Mouse (Mus musculus): ENCODE measurements around the gene Krtdap. TPM values are rescaled to one million over a fixed set of nuclear protein-coding genes. Genes with fewer than 3 reads are reported as not detected.
"Not testable (repeated sequence)": the region's sequence is repeated elsewhere in the genome, so short reads cannot be mapped to it uniquely, and the experiment has no call there.

Krtdap gene
- polyA plus RNA-seq, 1 experiment from 2014 or later, result 3.4 TPM

- no peak overlapping the region for H3K27ac ChIP-seq
- H3K4me2 ChIP-seq (ENCODE audit: low read length), result no peak overlapping the region
- H3K9ac ChIP-seq (ENCODE audit: low read depth, low read length), result no peak overlapping the region
- no peak overlapping the region for H3K4me3 ChIP-seq (replicated peaks; ENCODE audit: low read depth, low read length)
- DNase-seq (ENCODE audit: low spot score), result no peak
- H3K4me1 ChIP-seq (replicated peaks; ENCODE audit: insufficient read depth, low read length), result no peaks in the 10 kb centered on the region
- 90% methylated on average over 10 of the region's 10 CpGs for WGBS
- no peaks in the 10 kb centered on the region for H3K27me3 ChIP-seq (ENCODE audit: insufficient read depth, low read length)
- H3K9me3 ChIP-seq (replicated peaks; ENCODE audit: low read length), result no peaks in the 10 kb centered on the region
- ATAC-seq (replicated peaks; ENCODE audit: low FRiP score, low read depth), result no peak
- no peaks in the 10 kb centered on the region for H3K36me3 ChIP-seq (ENCODE audit: insufficient read depth, low read length)
- no peak for TF ChIP-seq CTCF (IDR thresholded peaks at IDR 0.05; ENCODE audit: low read depth)
Observed at GRCm38 (mm10) chr7:30826660-30827059, 39.0 kb downstream of the Krtdap start.

GRCm38 (mm10) chr7:30828871-30829270, 41.2 kb downstream of the Krtdap start:
- H3K9me3 ChIP-seq (replicated peaks; ENCODE audit: low read length); H3K27ac ChIP-seq; H3K4me1 ChIP-seq (replicated peaks; ENCODE audit: insufficient read depth, low read length); DNase-seq (ENCODE audit: low spot score); H3K27me3 ChIP-seq (ENCODE audit: insufficient read depth, low read length); H3K9ac ChIP-seq (ENCODE audit: low read depth, low read length); H3K4me3 ChIP-seq (replicated peaks; ENCODE audit: low read depth, low read length); ATAC-seq (replicated peaks; ENCODE audit: low FRiP score, low read depth); H3K36me3 ChIP-seq (ENCODE audit: insufficient read depth, low read length); H3K4me2 ChIP-seq (ENCODE audit: low read length): not testable (repeated sequence)

GRCm38 (mm10) chr7:30829428-30829827, 41.7 kb downstream of the Krtdap start:
- Histone ChIP-seq H3K9ac (ENCODE audit: low read depth, low read length) (no peak overlapping the region), H3K4me1 (replicated peaks; ENCODE audit: insufficient read depth, low read length) (no peaks in the 10 kb centered on the region), H3K36me3 (ENCODE audit: insufficient read depth, low read length) (no peaks in the 10 kb centered on the region), H3K4me2 (ENCODE audit: low read length) (no peak overlapping the region), H3K27me3 (ENCODE audit: insufficient read depth, low read length) (no peaks in the 10 kb centered on the region), H3K27ac (no peak overlapping the region), H3K4me3 (replicated peaks; ENCODE audit: low read depth, low read length) (no peak overlapping the region), H3K9me3 (replicated peaks; ENCODE audit: low read length) (no peaks in the 10 kb centered on the region)
- TF ChIP-seq CTCF (IDR thresholded peaks at IDR 0.05; ENCODE audit: low read depth), result no peak
- 69% methylated on average over 3 of the region's 3 CpGs for WGBS
- ATAC-seq (replicated peaks; ENCODE audit: low FRiP score, low read depth) (no peak), DNase-seq (ENCODE audit: low spot score) (no peak)

- no peak for TF ChIP-seq CTCF (IDR thresholded peaks at IDR 0.05; ENCODE audit: low read depth)
- H3K4me2 ChIP-seq (ENCODE audit: low read length), result no peak overlapping the region
- no peaks in the 10 kb centered on the region for H3K9me3 ChIP-seq (replicated peaks; ENCODE audit: low read length)
- no peak overlapping the region for H3K4me3 ChIP-seq (replicated peaks; ENCODE audit: low read depth, low read length)
- no peak overlapping the region for H3K27ac ChIP-seq
- H3K4me1 ChIP-seq (replicated peaks; ENCODE audit: insufficient read depth, low read length), result no peaks in the 10 kb centered on the region
- H3K27me3 ChIP-seq (ENCODE audit: insufficient read depth, low read length), result no peaks in the 10 kb centered on the region
- DNase-seq (ENCODE audit: low spot score) (no peak), ATAC-seq (replicated peaks; ENCODE audit: low FRiP score, low read depth) (no peak)
- WGBS, result 72% methylated on average over 15 of the region's 17 CpGs
- no peak overlapping the region for H3K9ac ChIP-seq (ENCODE audit: low read depth, low read length)
- H3K36me3 ChIP-seq (ENCODE audit: insufficient read depth, low read length), result no peaks in the 10 kb centered on the region
Observed at GRCm38 (mm10) chr7:30832261-30832660, 44.6 kb downstream of the Krtdap start.

- not testable (repeated sequence) for DNase-seq (ENCODE audit: low spot score); H3K9ac ChIP-seq (ENCODE audit: low read depth, low read length); H3K4me3 ChIP-seq (replicated peaks; ENCODE audit: low read depth, low read length); H3K9me3 ChIP-seq (replicated peaks; ENCODE audit: low read length); H3K4me1 ChIP-seq (replicated peaks; ENCODE audit: insufficient read depth, low read length); H3K36me3 ChIP-seq (ENCODE audit: insufficient read depth, low read length); H3K4me2 ChIP-seq (ENCODE audit: low read length); ATAC-seq (replicated peaks; ENCODE audit: low FRiP score, low read depth); H3K27me3 ChIP-seq (ENCODE audit: insufficient read depth, low read length); H3K27ac ChIP-seq
- WGBS, result 43% methylated on average over 7 of the region's 11 CpGs
Observed at GRCm38 (mm10) chr7:30832684-30833083, 45.0 kb downstream of the Krtdap start.

- no peak for TF ChIP-seq CTCF (IDR thresholded peaks at IDR 0.05; ENCODE audit: low read depth)
- Histone ChIP-seq H3K27me3 (ENCODE audit: insufficient read depth, low read length) (no peaks in the 10 kb centered on the region), H3K9me3 (replicated peaks; ENCODE audit: low read length) (no peaks in the 10 kb centered on the region), H3K27ac (no peak overlapping the region), H3K4me1 (replicated peaks; ENCODE audit: insufficient read depth, low read length) (no peaks in the 10 kb centered on the region), H3K36me3 (ENCODE audit: insufficient read depth, low read length) (no peaks in the 10 kb centered on the region), H3K4me2 (ENCODE audit: low read length) (no peak overlapping the region), H3K9ac (ENCODE audit: low read depth, low read length) (no peak overlapping the region), H3K4me3 (replicated peaks; ENCODE audit: low read depth, low read length) (no peak overlapping the region)
- DNase-seq (ENCODE audit: low spot score) (no peak), ATAC-seq (replicated peaks; ENCODE audit: low FRiP score, low read depth) (no peak)
Observed at GRCm38 (mm10) chr7:30837277-30837676, 49.6 kb downstream of the Krtdap start.

GRCm38 (mm10) chr7:30840306-30840705, 52.6 kb downstream of the Krtdap start:
- Histone ChIP-seq H3K4me2 (ENCODE audit: low read length) (no peak overlapping the region), H3K36me3 (ENCODE audit: insufficient read depth, low read length) (no peaks in the 10 kb centered on the region), H3K4me3 (replicated peaks; ENCODE audit: low read depth, low read length) (no peak overlapping the region), H3K27ac (no peak overlapping the region), H3K4me1 (replicated peaks; ENCODE audit: insufficient read depth, low read length) (no peaks in the 10 kb centered on the region), H3K9me3 (replicated peaks; ENCODE audit: low read length) (no peaks in the 10 kb centered on the region), H3K9ac (ENCODE audit: low read depth, low read length) (no peak overlapping the region), H3K27me3 (ENCODE audit: insufficient read depth, low read length) (no peaks in the 10 kb centered on the region)
- ATAC-seq (replicated peaks; ENCODE audit: low FRiP score, low read depth) (no peak), DNase-seq (ENCODE audit: low spot score) (no peak)
- no peak for TF ChIP-seq CTCF (IDR thresholded peaks at IDR 0.05; ENCODE audit: low read depth)
- WGBS, result 49% methylated on average over 3 of the region's 3 CpGs

Other genes with a start within 250 kb of the Krtdap start
- gene Hspb6, start 235.7 kb upstream of the Krtdap start, polyA plus RNA-seq (2015; fragmentation: Nextera tagmentation; extraction: Ambion mirVana), result 15.8 and 17.7 TPM in 2 replicates
- gene Proser3, start 235.6 kb upstream of the Krtdap start, polyA plus RNA-seq (2015; fragmentation: Nextera tagmentation; extraction: Ambion mirVana), result 5.2 and 5.6 TPM in 2 replicates
- 37.6 and 40.8 TPM in 2 replicates for gene Lin37, start 228.1 kb upstream of the Krtdap start, polyA plus RNA-seq (2015; fragmentation: Nextera tagmentation; extraction: Ambion mirVana)
- 100 and 102 TPM in 2 replicates for gene U2af1l4, start 224.6 kb upstream of the Krtdap start, polyA plus RNA-seq (2015; fragmentation: Nextera tagmentation; extraction: Ambion mirVana)
- gene Gm49396, start 224.6 kb upstream of the Krtdap start, polyA plus RNA-seq (2015; fragmentation: Nextera tagmentation; extraction: Ambion mirVana), result 5.0 and 7.7 TPM in 2 replicates
- gene Psenen, start 224.3 kb upstream of the Krtdap start, polyA plus RNA-seq (2015; fragmentation: Nextera tagmentation; extraction: Ambion mirVana), result 190 TPM in 2 replicates
- 2.4 and 2.5 TPM in 2 replicates for gene Igflr1, start 222.5 kb upstream of the Krtdap start, polyA plus RNA-seq (2015; fragmentation: Nextera tagmentation; extraction: Ambion mirVana)
- 4.9 and 5.9 TPM in 2 replicates for gene Kmt2b, start 199.2 kb upstream of the Krtdap start, polyA plus RNA-seq (2015; fragmentation: Nextera tagmentation; extraction: Ambion mirVana)
- 0.92 and 1.6 TPM in 2 replicates for gene Zbtb32, start 189.0 kb upstream of the Krtdap start, polyA plus RNA-seq (2015; fragmentation: Nextera tagmentation; extraction: Ambion mirVana)
- gene Upk1a, start 175.0 kb upstream of the Krtdap start, polyA plus RNA-seq (2015; fragmentation: Nextera tagmentation; extraction: Ambion mirVana), result 35.5 and 48.6 TPM in 2 replicates
- gene Cox6b1, start 161.7 kb upstream of the Krtdap start, polyA plus RNA-seq (2015; fragmentation: Nextera tagmentation; extraction: Ambion mirVana), result 1,603 and 1,723 TPM in 2 replicates
- gene Etv2, start 152.0 kb upstream of the Krtdap start, polyA plus RNA-seq (2015; fragmentation: Nextera tagmentation; extraction: Ambion mirVana), result not detected in 2 replicates
- 110 and 112 TPM in 2 replicates for gene Rbm42, start 137.6 kb upstream of the Krtdap start, polyA plus RNA-seq (2015; fragmentation: Nextera tagmentation; extraction: Ambion mirVana)
- 25.2 and 28.8 TPM in 2 replicates for gene Haus5, start 122.9 kb upstream of the Krtdap start, polyA plus RNA-seq (2015; fragmentation: Nextera tagmentation; extraction: Ambion mirVana)
- not detected in 2 replicates for gene Pmis2, start 116.3 kb upstream of the Krtdap start, polyA plus RNA-seq (2015; fragmentation: Nextera tagmentation; extraction: Ambion mirVana)
- gene 2200002J24Rik, start 89.0 kb upstream of the Krtdap start, polyA plus RNA-seq (2015; fragmentation: Nextera tagmentation; extraction: Ambion mirVana), result 2.0 and 2.5 TPM in 2 replicates
- 4.6 and 5.0 TPM in 2 replicates for gene Atp4a, start 75.7 kb upstream of the Krtdap start, polyA plus RNA-seq (2015; fragmentation: Nextera tagmentation; extraction: Ambion mirVana)
- 320 and 325 TPM in 2 replicates for gene Tmem147, start 58.4 kb upstream of the Krtdap start, polyA plus RNA-seq (2015; fragmentation: Nextera tagmentation; extraction: Ambion mirVana)
- 0.15 and 0.32 TPM in 2 replicates for gene Gapdhs, start 44.2 kb upstream of the Krtdap start, polyA plus RNA-seq (2015; fragmentation: Nextera tagmentation; extraction: Ambion mirVana)
- 2.4 and 2.5 TPM in 2 replicates for gene Sbsn, start 36.4 kb upstream of the Krtdap start, polyA plus RNA-seq (2015; fragmentation: Nextera tagmentation; extraction: Ambion mirVana)
- 1.7 and 2.7 TPM in 2 replicates for gene Dmkn, start 24.1 kb upstream of the Krtdap start, polyA plus RNA-seq (2015; fragmentation: Nextera tagmentation; extraction: Ambion mirVana)
- gene Ffar2, start 35.9 kb downstream of the Krtdap start, polyA plus RNA-seq (2015; fragmentation: Nextera tagmentation; extraction: Ambion mirVana), result 0.06 and 0.16 TPM in 2 replicates
- 0.20 TPM in 1 of 2 replicates, not detected in the other for gene Ffar3, start 68.3 kb downstream of the Krtdap start, polyA plus RNA-seq (2015; fragmentation: Nextera tagmentation; extraction: Ambion mirVana)
- gene Ffar1, start 73.7 kb downstream of the Krtdap start, polyA plus RNA-seq (2015; fragmentation: Nextera tagmentation; extraction: Ambion mirVana), result 0.03 TPM in 1 of 2 replicates, not detected in the other
- 0.20 and 0.45 TPM in 2 replicates for gene Cd22, start 92.4 kb downstream of the Krtdap start, polyA plus RNA-seq (2015; fragmentation: Nextera tagmentation; extraction: Ambion mirVana)
- 0.79 and 0.91 TPM in 2 replicates for gene Mag, start 127.0 kb downstream of the Krtdap start, polyA plus RNA-seq (2015; fragmentation: Nextera tagmentation; extraction: Ambion mirVana)
- gene Hamp2, start 136.8 kb downstream of the Krtdap start, polyA plus RNA-seq (2015; fragmentation: Nextera tagmentation; extraction: Ambion mirVana), result not detected in 2 replicates
- not detected in 2 replicates for gene Hamp, start 156.1 kb downstream of the Krtdap start, polyA plus RNA-seq (2015; fragmentation: Nextera tagmentation; extraction: Ambion mirVana)
- 21.9 and 22.3 TPM in 2 replicates for gene Usf2, start 168.9 kb downstream of the Krtdap start, polyA plus RNA-seq (2015; fragmentation: Nextera tagmentation; extraction: Ambion mirVana)
- 58.4 and 60.6 TPM in 2 replicates for gene Lsr, start 185.6 kb downstream of the Krtdap start, polyA plus RNA-seq (2015; fragmentation: Nextera tagmentation; extraction: Ambion mirVana)
- gene Fam187b, start 185.9 kb downstream of the Krtdap start, polyA plus RNA-seq (2015; fragmentation: Nextera tagmentation; extraction: Ambion mirVana), result 8.9 and 9.2 TPM in 2 replicates

Measured in kidney, postnatal 0 days (tissue).